Mouse (Mus musculus) kidney, postnatal 36 days (tissue): ENCODE data around the gene Pitpnb.
A peak's percentile ranks its signal among the peaks of the same experiment; 100 is the strongest.

ENCODE experiments used
- DNase-seq, 2 experiments: peaks; one replicate each; pipeline ENCODE4 v3.0.0; 2021 to 2022; ENCODE audit warnings: mixed read lengths in 2 of 2

Pitpnb gene

DNA sequence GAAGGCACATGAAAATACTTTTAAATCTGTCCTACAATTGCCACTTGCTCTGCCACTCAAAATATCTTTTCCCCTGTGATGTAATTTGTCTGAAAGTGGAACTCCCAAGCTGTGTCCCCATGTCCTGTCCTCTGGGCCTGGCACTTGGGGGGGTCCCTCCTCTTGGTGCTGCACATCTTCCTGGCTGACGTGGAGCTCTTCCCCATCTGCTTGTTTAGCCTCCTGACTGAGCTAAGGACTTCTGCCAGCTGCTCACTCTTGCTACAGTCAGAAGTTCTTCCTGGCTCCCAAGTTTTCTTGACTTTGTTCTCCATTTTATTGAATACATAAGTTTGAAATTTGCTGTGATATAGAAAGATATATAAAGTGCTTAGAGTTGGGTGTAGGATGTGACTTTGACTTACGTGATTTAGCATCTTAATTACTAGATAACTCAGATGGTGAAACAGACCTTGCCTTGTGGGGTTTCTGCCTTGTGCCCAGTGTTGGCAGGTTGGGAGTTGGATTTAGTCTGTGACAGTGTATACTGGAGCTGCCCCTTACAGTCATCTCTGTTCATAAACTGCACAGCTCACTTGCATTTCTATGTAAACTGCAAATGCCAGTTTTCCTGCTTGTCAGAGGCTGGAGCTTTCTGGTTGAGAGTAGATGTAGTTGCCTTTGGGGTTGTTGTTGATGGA lies 14.3 kb downstream of the Pitpnb start:
- DNase-seq, result no peak

DNA sequence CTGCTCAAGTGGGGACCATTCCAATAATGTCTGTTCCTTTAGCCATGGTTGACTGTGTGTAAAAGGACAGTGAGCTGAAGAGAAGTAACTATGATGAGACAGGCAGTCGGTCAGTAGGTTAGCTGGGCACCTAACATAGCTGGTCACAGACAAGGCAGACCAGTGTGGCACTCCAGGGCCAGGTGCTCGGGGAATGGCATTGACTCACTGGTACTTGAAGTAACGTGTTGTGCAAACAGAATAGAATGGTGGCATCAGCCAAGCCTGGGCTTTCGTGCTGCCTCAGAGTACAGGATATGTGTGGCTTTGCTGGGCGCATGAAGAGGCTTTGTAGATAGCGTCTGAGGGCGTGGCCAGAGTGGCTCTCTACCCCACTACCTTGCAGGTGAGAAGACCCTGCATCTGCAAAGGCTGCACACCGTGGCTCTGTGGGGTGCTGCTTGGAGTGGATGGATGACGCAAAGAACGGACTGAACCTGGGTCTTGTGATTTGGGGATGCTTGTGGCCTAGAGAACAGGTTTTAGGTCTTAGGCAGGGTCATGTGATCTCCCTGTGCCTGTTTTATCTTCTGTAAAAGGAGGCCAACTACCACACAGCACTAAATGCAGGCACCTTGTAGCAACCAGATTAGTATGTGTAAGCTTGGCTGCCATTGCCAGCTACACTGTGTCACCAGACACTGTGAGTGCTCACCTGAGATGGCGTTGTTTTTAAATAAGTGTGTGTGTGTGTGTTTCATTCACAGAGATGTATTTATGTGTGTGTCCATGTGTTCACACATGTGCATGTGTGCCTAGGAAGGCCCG lies 26.5 kb downstream of the Pitpnb start:
- DNase-seq, result no peak

DNA sequence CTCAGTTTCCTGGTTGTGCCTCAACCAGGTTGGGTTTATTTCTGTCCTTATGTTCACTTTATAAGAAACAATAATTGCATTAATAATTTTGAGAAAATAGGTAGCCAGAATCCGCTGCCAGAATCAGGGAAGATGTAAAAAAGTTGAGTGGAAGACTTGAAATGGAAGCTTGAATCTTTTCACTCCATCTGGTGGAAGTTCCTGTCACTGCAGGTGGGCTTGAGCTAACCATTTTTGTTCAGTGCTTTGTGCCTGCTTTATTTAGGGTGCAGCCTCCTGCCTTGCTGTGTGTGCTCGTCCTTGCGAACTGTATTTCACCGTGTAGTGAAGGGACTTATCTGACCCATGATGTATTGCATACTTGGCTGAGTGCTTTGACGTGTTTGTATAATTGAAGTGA lies 30.0 kb downstream of the Pitpnb start:
- peak in 1 of 2 experiments; percentile 12 for DNase-seq

DNA sequence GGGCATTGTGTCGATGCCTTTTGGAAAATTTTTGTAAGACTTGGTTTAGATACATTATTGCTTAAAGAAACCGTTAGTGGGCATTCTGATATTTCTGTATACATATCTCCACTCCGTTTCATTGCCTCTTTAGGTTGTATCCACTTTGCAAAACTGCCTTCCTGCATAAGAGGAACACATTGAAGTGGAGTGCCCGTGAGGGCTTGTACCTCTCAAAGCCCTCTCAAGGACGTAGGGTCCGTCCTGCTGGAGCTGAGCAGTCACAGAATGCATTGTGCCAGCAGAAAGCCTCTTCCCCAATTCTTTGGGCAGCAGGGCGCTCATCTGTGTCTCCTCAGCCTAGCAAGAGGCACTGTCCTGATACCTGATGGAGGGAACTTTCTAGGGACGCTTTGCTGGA lies 30.5 kb downstream of the Pitpnb start:
- no peak for DNase-seq

DNA sequence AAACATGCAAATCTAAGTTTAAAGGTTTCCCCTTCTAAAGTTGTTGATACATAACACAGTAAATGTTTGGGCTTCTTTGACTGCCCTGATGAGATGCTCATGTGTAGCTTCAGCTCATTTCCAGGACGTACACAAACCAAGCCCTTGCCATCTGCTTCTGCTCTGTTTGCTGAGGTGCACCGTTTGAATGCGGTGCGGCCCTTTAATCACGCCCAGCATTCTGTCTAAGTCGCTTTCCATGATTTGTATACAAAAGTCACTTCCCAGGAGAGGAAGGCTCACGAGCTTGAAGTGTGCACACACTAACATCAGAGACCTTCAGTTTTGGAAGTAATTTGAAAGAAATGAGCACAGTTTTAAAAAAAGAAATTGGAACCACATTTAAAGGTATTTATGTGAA lies 31.3 kb downstream of the Pitpnb start:
- no peak for DNase-seq

DNA sequence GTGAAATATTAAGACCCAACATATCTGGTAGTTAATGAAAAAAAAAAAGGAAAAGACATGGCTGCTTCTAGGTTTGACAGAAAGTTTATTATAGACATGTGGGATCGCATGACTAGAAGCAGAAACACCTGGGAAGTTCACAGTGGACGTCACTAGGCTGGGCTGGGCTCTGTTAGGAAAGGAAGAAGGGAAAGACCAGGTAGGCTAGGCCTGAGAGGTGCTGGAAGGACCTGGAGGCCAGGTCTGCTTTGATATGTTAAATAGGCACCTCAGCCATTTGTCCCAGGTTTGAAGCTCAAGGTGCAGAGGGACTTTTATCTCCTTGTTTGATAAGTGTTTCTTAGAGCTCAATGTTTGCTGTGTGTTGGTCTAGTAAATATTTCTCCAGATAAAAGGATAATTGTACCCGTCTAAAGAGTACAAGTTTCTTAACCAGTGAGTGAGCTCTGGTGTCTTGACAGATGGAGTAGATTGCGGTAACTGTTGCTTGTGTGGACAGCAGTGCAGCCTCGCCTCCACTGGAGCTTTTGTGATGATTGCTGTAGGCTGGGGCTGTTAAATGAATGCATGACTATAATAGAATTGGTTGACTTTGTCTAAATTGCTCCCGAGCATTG lies 33.0 kb downstream of the Pitpnb start:
- no peak for DNase-seq

DNA sequence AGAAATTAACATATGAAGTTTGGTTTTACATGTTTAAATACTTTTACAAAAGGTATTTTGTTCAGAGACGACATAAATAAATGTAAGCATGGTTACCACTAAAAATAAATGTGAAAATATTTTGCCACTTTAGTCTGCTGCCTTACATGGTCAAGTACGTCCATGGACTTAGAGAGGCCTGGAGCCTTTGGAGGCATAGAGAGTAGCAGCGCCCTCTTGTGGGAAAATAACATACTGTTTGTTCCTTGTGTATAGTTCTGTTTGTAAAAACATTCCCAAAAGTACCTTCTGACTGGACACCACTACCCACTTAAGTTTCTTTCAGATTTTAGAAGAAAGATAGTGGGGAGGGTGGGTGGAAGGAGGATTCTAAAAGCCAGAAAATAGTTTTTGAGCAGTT lies 34.0 kb downstream of the Pitpnb start:
- DNase-seq, result peak; percentile 67 to 72

DNA sequence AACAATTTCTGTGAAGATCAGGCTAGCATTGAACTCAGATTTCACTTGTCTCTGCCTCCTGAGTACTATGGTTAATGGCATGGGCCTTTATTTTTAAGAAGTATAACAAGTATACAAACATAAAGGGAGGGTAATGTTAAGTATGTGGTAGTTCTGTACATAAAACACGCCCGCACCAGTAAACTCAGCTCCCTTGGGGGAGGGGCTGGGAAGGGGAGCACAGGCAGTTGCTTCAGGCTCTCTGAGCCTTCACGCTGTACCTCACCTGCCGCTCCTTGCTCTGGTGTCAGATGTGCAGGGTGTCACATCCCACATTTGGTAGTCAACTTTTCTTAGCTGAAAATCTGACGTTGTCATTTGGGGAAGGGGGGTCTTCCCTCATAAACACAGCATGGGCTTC lies 35.6 kb downstream of the Pitpnb start:
- no peak for DNase-seq

DNA sequence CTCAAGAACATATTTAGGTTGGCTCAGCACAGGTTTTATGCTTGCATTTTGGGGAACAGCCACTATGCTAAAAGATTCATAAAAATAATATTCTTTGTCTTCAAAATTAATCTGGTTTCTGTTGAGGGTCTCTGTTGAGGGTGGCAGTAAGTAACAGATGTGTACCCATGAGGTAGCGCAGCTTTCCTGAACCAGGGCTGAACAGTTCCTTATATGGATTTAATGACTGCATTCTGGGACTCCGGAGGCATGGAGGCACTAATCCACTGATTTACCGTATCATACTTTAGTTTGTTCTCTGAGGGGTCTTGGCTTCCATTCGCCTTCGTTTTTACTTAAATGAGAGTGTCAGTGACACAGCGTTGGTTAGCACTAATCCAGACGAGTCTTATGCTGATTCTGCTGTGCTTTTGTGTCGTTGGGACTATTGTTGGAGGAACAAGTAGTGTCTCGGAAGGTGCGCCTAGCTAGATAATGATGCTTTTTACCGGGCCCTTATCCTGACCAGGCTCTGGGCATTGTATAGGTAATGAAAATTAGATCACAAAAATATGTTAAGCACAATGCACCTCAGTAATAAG lies 37.5 kb downstream of the Pitpnb start:
- no peak for DNase-seq

DNA sequence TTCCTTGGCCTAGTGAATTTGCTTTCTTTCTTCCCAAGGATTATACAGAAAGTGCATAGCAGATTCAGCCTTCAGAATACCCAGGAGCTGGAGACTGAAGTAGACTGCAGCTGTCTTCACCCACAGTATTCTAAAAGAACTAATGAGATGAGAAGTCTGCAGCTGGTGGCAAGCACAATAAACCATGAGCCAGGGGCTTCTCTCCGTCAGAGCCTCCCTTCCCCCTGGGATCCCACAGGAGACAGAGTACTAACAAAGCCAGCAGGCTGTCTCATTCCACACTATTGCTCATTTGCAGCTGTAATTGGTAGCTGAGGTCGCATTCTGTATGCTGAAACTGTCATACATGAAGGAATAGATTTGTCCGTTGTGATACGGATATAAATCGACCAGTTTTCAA lies 38.0 kb downstream of the Pitpnb start:
- DNase-seq, result no peak

DNA sequence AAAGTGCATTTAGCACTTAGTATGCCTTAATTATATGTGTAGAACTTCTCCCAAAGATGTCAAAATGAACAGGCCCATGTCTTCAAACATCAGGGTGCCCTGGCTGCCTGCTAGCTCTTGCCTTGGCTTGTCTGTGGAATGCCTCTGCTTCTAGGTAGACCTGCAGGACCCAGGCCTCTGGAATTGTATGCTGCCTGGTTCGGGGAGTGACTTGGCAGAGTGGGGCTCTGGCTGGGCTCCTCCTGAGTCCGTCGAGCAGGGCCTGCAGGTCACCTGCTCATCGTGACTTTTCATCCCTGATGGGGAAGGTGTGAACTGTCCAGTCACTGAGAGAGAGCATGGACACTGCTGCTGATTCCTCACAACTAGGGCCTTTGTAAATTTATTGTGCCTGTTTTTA lies 45.1 kb downstream of the Pitpnb start:
- DNase-seq, result peak; percentile 61 to 65

DNA sequence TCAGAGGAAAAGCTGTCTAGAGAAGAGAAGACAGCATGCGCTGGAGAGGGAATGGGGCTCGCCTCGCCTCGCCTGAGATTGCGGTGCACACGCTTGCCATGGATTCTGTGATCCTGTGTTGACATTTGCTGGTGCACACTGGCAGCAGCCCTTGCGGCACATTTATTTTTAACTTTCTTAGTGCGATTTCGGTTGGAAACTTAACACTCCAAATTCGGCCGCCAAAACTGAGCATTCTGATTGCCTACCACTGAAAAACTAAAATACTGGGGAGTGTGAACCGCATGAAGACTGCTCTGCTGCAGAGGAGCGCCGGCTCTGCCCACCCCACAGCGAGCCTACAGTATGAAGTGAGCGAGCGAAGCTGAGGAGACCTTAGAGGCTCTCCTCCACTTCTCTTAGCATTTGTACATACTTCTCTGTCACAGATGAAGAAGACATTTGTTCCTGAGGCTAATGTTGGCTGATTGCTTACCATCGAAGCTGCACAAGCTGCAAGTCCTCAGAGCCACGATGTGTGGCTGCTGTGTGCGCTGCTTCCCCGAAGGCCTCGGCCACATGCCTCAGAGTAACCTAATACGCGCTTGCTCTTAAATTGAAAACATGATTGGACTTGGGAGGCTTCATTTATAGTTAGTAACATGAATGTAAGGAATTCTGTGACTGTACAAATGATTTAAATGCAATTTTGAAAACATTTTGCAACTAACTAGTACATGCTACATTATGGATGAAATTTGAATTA lies 45.9 kb downstream of the Pitpnb start:
- no peak for DNase-seq

DNA sequence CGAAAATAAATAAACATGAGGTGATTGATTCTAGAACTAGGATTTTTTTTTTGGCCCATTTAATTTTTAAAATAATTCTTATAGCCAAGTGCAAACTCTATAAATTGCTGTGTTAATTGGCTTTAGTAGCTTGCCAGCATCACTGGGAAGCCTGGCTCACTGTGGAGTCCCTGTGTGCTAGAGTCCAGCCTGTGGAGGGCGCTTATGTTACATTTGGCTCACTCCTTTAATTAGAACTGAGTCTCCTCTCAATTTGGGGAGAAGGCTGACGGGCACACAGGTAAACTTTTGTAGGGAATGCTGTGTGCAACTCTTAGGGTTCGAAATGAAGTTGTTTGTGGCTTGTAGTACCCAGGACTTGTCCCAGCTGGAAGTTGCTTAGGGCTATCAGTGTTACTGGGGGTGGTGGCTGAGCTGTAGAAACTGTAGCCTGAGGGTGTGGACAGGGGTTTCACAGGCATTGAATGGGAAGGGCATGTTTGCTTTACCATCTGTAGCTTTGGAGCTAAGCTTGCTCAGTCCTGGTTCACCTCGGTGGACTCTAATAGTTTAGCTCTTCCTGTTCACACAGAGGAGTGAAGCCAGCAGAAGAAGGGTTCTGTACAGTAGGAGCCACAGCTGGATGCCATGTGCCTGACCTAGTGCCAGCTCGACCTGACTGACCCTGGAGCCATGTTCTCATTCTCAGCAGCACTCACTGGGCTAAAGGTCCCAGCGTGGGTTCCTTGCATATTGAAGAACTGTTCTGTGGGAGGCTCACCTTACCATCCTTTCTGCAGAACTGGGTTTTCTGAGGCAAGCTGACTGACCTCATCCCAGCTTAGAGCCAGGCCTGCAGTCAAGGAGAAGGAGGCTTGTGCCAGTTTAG lies 47.8 kb downstream of the Pitpnb start:
- peak; percentile 53 to 56 for DNase-seq

DNA sequence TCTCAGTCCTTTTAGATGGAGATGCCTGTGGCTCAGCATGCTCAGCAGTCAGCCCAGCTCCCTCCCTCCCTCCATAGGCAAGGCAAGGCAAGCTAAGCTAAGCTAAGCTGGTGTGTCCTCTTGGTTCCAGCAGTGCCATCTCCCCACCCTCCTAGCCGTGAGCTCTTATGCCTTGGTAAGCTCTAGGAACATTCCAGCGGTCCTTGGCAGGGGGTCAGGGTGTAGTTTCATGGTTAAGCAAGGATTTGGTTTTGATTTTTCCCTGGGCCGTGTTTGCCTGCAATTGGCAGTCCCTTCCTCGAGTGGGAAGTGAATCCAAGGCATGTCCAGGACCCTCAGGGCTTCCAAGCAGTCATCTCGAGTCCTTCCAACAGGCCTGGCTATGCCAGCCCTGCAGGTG lies 52.8 kb downstream of the Pitpnb start:
- DNase-seq, result no peak

DNA sequence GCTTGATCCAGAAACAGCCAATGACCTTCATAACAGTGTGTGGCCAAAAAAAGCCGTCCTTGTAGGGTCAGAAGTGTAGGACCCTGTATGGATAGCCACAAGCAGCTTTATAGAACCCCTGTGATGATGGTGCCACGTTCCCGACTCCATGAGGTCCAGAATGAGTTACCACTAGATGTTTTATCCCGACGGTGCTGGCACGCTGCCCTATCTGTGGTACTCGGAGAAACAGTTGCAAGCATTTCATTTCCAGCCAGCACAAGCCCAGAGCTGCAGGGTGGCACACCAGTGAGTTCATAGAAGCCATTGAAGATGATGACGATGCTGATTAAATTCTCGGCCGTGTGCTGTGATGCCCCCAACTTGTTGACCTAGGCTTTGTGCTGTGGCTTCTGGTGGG lies 60.3 kb downstream of the Pitpnb start:
- DNase-seq, result no peak

DNA sequence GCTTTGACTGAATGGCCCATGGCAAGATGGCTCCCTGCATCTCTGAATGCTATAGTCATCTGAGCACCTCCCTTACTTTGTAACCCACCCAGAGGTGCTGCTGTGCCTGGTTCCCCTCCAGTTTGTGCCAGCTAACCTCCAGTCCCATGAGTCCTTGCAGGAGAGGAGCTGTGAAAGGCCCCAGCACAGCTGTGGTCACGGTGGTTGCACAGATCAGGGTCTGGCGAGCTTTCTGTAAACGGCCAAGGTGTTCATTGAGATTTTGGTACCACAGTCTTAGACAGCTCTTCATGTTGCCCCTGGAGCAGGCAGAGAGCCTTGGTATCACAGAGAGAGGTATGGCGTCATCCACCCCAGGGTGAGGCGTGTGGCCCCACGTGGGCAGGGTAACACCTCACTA lies 60.9 kb downstream of the Pitpnb start:
- no peak for DNase-seq

DNA sequence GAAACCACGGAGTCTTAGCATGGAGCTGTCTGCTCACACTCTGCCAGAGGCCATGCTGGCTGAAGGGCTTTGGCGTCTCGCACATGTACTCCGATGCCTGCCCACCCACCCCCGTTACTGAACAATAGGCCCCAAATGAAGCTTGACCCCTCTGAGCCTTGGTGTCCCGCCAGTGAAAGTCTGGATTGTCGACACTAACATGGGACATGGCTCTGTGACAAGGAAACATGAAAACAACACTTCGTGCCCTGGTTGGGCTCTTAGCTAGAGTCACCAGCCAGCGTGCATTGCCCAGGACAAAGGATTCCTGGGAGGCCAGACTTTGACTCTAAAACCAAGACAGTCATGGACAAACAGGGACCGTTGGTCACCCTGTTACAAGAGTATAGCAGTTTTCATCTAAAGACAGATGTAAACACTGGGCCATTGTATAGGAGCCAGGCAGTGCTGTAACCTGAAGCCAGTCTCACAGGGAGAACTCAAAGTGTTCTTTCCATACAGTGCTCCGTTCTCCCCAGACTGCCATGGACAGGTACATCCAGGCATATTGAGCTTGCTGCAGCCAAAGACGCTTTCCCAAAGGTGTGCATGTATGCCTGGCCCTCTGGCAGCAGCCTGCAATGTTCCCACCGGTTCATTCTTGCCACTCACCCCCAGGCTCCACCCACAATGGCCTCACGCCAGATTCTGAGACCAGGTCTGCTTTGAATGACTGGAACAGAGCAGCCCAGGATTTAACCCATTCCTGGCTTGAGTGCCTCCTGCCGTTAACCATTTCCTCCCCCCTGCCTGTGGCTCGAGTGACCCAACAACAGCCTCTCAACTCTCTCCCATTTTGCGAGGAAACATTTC lies 63.0 kb downstream of the Pitpnb start:
- peak; percentile 74 to 87 for DNase-seq

DNA sequence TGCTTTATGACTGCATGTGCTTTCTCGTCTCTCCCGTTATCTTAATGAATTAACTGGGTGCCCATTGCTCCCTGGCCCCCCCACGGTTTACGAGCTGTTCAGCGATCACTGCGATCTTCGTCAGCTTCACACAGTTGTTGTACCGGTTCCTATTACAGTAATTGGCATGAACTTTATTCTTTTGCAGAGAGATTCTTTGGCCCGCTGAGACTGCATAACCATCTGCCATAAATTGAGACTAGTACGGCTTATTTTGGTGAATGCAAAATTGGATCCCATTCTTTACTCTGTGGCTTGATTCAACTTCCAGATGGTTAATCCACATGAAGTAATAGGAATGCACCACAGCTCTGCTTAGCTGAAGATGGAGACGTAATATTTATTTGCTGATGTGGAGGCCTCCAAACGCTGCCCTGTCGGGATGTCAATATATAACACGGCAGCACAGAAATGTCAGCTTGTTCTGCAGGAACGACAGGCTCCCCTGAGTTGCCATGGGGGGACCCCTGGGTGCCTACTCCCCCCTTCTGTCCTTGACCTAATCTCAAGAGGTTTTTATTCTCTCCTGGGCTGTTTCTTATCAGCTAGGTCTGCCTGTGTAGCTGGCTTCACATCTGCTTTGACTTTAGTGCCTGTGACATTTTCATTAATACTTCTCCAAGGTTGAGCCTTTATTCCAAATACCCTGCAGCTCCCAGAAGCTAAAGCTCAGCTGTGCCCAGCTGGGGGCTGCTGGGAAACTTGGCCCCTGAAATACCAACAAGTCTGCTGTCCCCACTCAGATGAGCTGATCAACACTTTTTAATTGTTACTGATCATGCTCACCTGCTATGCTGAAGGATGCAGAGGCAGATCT lies 63.9 kb downstream of the Pitpnb start:
- no peak for DNase-seq

DNA sequence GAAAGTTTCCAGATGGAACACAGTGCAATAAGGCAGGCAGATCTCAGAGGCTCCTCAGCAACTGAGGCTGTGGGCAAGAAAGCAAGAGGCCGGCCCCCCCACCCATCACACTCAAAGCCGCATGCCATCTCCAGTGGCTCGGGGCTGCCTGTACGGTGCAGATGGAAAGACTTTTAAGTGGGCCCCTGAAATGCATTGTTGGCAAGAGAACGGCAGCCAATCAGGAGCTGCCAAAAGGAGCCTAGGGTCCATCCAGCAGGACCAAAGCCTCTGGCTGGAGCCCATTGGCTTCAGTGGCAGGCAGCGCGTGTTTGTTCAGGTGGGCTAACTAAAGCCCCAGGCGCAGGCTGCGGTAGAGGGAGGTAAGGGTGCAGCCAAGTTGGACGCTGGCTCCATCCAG lies 65.2 kb downstream of the Pitpnb start:
- no peak for DNase-seq

DNA sequence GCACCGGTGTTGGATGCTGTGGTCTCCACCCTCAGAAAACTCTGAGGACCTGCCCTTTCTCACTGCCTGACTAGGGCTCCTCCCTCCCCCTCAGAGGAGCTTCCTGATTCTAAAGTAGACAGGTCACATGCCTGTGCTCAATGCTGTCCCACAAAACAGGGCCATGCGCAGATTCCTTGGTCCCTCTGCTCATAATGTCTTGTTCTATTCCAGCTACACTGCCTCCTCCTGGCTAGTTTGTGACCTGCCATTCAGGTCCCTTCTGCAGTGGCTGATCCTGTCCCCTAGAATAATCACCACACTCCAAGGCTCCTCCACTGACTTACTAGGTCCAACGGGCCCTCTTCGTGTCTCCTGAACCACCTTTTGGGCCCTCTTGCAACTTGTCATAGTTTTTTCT lies 65.6 kb downstream of the Pitpnb start:
- DNase-seq, result no peak
